Mouse (Mus musculus): ENCODE data around the gene Dennd1b. TPM values are rescaled to one million over a fixed set of nuclear protein-coding genes. Genes with fewer than 3 reads are reported as not detected.

Gene Dennd1b
- total RNA-seq (2023), result 70.5 TPM

GRCm38 (mm10) chr1:138963161-138963867 is at the start of gene Dennd1b:
TSS of gene Dennd1b (plus strand) at chr1:138963435.

Other genes starting within 250 kb of the Dennd1b start
- 0.38 TPM for gene Lhx9, start 114.9 kb upstream of the Dennd1b start, total RNA-seq (2023)
- 13.4 TPM for gene 2310009B15Rik, start 106.6 kb upstream of the Dennd1b start, total RNA-seq (2023)

All from CD4-positive naive resting alpha-beta T cell, adult 57 days (primary cell).